Mouse (Mus musculus) embryonic facial prominence, embryonic 15.5 days (tissue): ENCODE data around the gene AI481877. TPM values are rescaled to one million over a fixed set of nuclear protein-coding genes. Genes with fewer than 3 reads are reported as not detected.
A peak's percentile ranks its signal among the peaks of the same experiment; 100 is the strongest.

ENCODE experiments used
- ATAC-seq: fragments of 200-750 bp; cut with Nextera tagmentation; 2 replicates; pipeline ENCODE4 v1.8.0; 2017; ENCODE audit warnings: low read depth, moderate TSS enrichment; ENCODE audit not compliant: insufficient number of reproducible peaks, low FRiP score, low TSS enrichment
- H3K27ac ChIP-seq: fragments of 300-500 bp; sonication (generic); replicated peaks from 2 replicates; pipeline ENCODE4 v1.5.1; 2015; ENCODE audit warnings: mild to moderate bottlenecking, inconsistent platforms
- H3K27me3 ChIP-seq: fragments of 300-500 bp; sonication (generic); 2 replicates; pipeline ENCODE4 v1.6.1; 2015; ENCODE audit warnings: inconsistent platforms
- H3K36me3 ChIP-seq: fragments of 300-500 bp; sonication (generic); 2 replicates; pipeline ENCODE4 v1.6.1; 2015; ENCODE audit warnings: mild to moderate bottlenecking, inconsistent platforms
- H3K4me1 ChIP-seq: fragments of 300-500 bp; sonication (generic); 2 replicates; pipeline ENCODE4 v1.6.1; 2015; ENCODE audit warnings: inconsistent platforms
- H3K4me2 ChIP-seq: fragments of 300-500 bp; sonication (generic); replicated peaks from 2 replicates; pipeline ENCODE4 v1.6.1; 2015; ENCODE audit warnings: mild to moderate bottlenecking, inconsistent platforms
- H3K4me3 ChIP-seq: fragments of 300-500 bp; sonication (generic); replicated peaks from 2 replicates; pipeline ENCODE4 v1.5.1; 2015; ENCODE audit warnings: mild to moderate bottlenecking, inconsistent platforms
- H3K9ac ChIP-seq: fragments of 300-500 bp; sonication (generic); 2 replicates; pipeline ENCODE4 v1.6.1; 2015; ENCODE audit warnings: inconsistent platforms
- H3K9me3 ChIP-seq: fragments of 300-500 bp; sonication (generic); replicated peaks from 2 replicates; pipeline ENCODE4 v1.6.1; 2016; ENCODE audit warnings: inconsistent platforms
- WGBS: fragments of 180-500 bp; shearing (Covaris S2); methylation state at CpG from one replicate; pipeline ENCODE4 v1.1.7; 2015; 5-methylcytosine and 5-hydroxymethylcytosine counted together
- polyA plus RNA-seq: library from polyadenylated mRNA; unstranded; fragments of >200 nt; fragmentation: Nextera tagmentation; extraction: Ambion mirVana; gene quantifications from 2 replicates; pipeline ENCODE4 v1.2.1, GENCODE M21; 2015

AI481877 gene
- polyA plus RNA-seq, 1 experiment from 2014 or later = not detected

GRCm38 (mm10) chr4:59016922-59017321, 121.9 kb downstream of the AI481877 start:
- H3K9me3 ChIP-seq = no peaks in the 10 kb centered on the region
- H3K27me3 ChIP-seq = no peaks in the 10 kb centered on the region
- H3K4me1 ChIP-seq = no peaks in the 10 kb centered on the region
- peaks cover 25% of the 10 kb centered on the region for H3K36me3 ChIP-seq
- H3K9ac ChIP-seq = no peak overlapping the region
- no peak overlapping the region for H3K4me3 ChIP-seq
- no peak overlapping the region for H3K4me2 ChIP-seq
- no peak for ATAC-seq
- H3K27ac ChIP-seq = no peak overlapping the region
- WGBS = 85% methylated on average over 2 of the region's 2 CpGs

GRCm38 (mm10) chr4:59015181-59015580, 123.6 kb downstream of the AI481877 start:
- ATAC-seq = no peak
- Histone ChIP-seq H3K36me3 (peaks cover 18% of the 10 kb centered on the region), H3K27ac (no peak overlapping the region), H3K4me3 (no peak overlapping the region), H3K27me3 (no peaks in the 10 kb centered on the region), H3K9me3 (no peaks in the 10 kb centered on the region), H3K9ac (no peak overlapping the region), H3K4me1 (no peaks in the 10 kb centered on the region), H3K4me2 (no peak overlapping the region)
- 72% methylated on average over 3 of the region's 3 CpGs for WGBS

GRCm38 (mm10) chr4:59011446-59011845, 127.3 kb downstream of the AI481877 start:
- WGBS = 74% methylated on average over 3 of the region's 3 CpGs

GRCm38 (mm10) chr4:59009696-59010095, 129.1 kb downstream of the AI481877 start:
- Histone ChIP-seq H3K27ac (no peak overlapping the region), H3K4me1 (peaks cover 32% of the 10 kb centered on the region), H3K4me3 (no peak overlapping the region), H3K4me2 (no peak overlapping the region), H3K36me3 (no peaks in the 10 kb centered on the region), H3K27me3 (no peaks in the 10 kb centered on the region), H3K9me3 (no peaks in the 10 kb centered on the region), H3K9ac (no peak overlapping the region)
- no peak for ATAC-seq
- WGBS = 70% methylated on average over 4 of the region's 4 CpGs

More at GRCm38 (mm10) chr4:59011446-59011845, 127.3 kb downstream of the AI481877 start:
- Histone ChIP-seq H3K4me1 (0 out of 2 replicates have a peak, but pooled peaks cover 18% of the 10 kb centered on the region), H3K27ac (no peak overlapping the region), H3K9ac (no peak overlapping the region), H3K4me2 (no peak overlapping the region), H3K9me3 (no peaks in the 10 kb centered on the region), H3K36me3 (no peaks in the 10 kb centered on the region), H3K27me3 (no peaks in the 10 kb centered on the region), H3K4me3 (no peak overlapping the region)
- no peak for ATAC-seq

GRCm38 (mm10) chr4:59009186-59009585, 129.6 kb downstream of the AI481877 start:
- Histone ChIP-seq H3K27ac (no peak overlapping the region), H3K9me3 (no peaks in the 10 kb centered on the region), H3K4me2 (no peak overlapping the region), H3K4me1 (peaks cover 37% of the 10 kb centered on the region), H3K27me3 (no peaks in the 10 kb centered on the region), H3K4me3 (no peak overlapping the region), H3K9ac (no peak overlapping the region), H3K36me3 (no peaks in the 10 kb centered on the region)
- 79% methylated on average over 7 of the region's 7 CpGs for WGBS
- ATAC-seq = no peak

- no peak overlapping the region for H3K4me2 ChIP-seq
- ATAC-seq = no peak
- no peaks in the 10 kb centered on the region for H3K9me3 ChIP-seq
- no peak overlapping the region for H3K9ac ChIP-seq
- WGBS = 60% methylated on average over 5 of the region's 5 CpGs
- H3K27me3 ChIP-seq = no peaks in the 10 kb centered on the region
- H3K4me1 ChIP-seq = peaks cover 41% of the 10 kb centered on the region
- H3K27ac ChIP-seq = no peak overlapping the region
- H3K36me3 ChIP-seq = no peaks in the 10 kb centered on the region
- no peak overlapping the region for H3K4me3 ChIP-seq
Measured at GRCm38 (mm10) chr4:59007974-59008373, 130.8 kb downstream of the AI481877 start.

- no peaks in the 10 kb centered on the region for H3K27me3 ChIP-seq
- WGBS = 54% methylated on average over 6 of the region's 6 CpGs
- peaks cover 46% of the 10 kb centered on the region for H3K4me1 ChIP-seq
- H3K4me3 ChIP-seq = no peak overlapping the region
- H3K9ac ChIP-seq = no peak overlapping the region
- H3K36me3 ChIP-seq = no peaks in the 10 kb centered on the region
- H3K4me2 ChIP-seq = no peak overlapping the region
- H3K27ac ChIP-seq = no peak overlapping the region
- H3K9me3 ChIP-seq = no peaks in the 10 kb centered on the region
- ATAC-seq = no peak
Measured at GRCm38 (mm10) chr4:59007016-59007415, 131.8 kb downstream of the AI481877 start.

GRCm38 (mm10) chr4:59006211-59006610, 132.6 kb downstream of the AI481877 start:
- no peaks in the 10 kb centered on the region for H3K36me3 ChIP-seq
- ATAC-seq = no peak
- H3K27me3 ChIP-seq = no peaks in the 10 kb centered on the region
- H3K9me3 ChIP-seq = no peaks in the 10 kb centered on the region
- H3K4me1 ChIP-seq = peaks cover 46% of the 10 kb centered on the region
- no peak overlapping the region for H3K27ac ChIP-seq
- 47% methylated on average over 8 of the region's 8 CpGs for WGBS
- no peak overlapping the region for H3K4me2 ChIP-seq
- H3K9ac ChIP-seq = no peak overlapping the region
- H3K4me3 ChIP-seq = no peak overlapping the region

- H3K36me3 ChIP-seq = no peaks in the 10 kb centered on the region
- peak overlapping the region; percentile 91 for H3K9ac ChIP-seq
- peak overlapping the region; percentile 59 for H3K4me2 ChIP-seq
- no peak overlapping the region for H3K27ac ChIP-seq
- no peak for ATAC-seq
- H3K4me1 ChIP-seq = peaks cover 43% of the 10 kb centered on the region
- peak overlapping the region; percentile 80 for H3K4me3 ChIP-seq
- H3K9me3 ChIP-seq = no peaks in the 10 kb centered on the region
- 27% methylated on average over 7 of the region's 7 CpGs for WGBS
- H3K27me3 ChIP-seq = no peaks in the 10 kb centered on the region
Measured at GRCm38 (mm10) chr4:59003806-59004200, 135.0 kb downstream of the AI481877 start.

GRCm38 (mm10) chr4:59002948-59003805, 135.6 kb downstream of the AI481877 start, which contains the start of gene Gm20503:
Gene Gm20503 (plus strand): TSS chr4:59003210.
- Histone ChIP-seq H3K4me1 (peaks cover 38% of the 10 kb centered on the region), H3K27me3 (no peaks in the 10 kb centered on the region), H3K4me3 (peak within 1 kb of the TSS; percentile 80), H3K9ac (peak within 1 kb of the TSS; percentile 91), H3K9me3 (no peaks in the 10 kb centered on the region), H3K36me3 (no peaks in the 10 kb centered on the region), H3K4me2 (peak within 1 kb of the TSS; percentile 59), H3K27ac (peak within 1 kb of the TSS; percentile 85)
- WGBS = under 1% methylated on average over 89 of the region's 89 CpGs
- ATAC-seq = peak; percentile 97

- Histone ChIP-seq H3K4me1 (peaks cover 22% of the 10 kb centered on the region), H3K27ac (no peak overlapping the region), H3K4me3 (no peak overlapping the region), H3K4me2 (no peak overlapping the region), H3K9ac (no peak overlapping the region), H3K36me3 (no peaks in the 10 kb centered on the region), H3K9me3 (no peaks in the 10 kb centered on the region), H3K27me3 (no peaks in the 10 kb centered on the region)
- ATAC-seq = no peak
- 0% methylated on average over 2 of the region's 2 CpGs for WGBS
Measured at GRCm38 (mm10) chr4:59000614-59001013, 138.2 kb downstream of the AI481877 start.

- Histone ChIP-seq H3K4me3 (no peak overlapping the region), H3K4me2 (no peak overlapping the region)
- 4% methylated on average over 2 of the region's 2 CpGs for WGBS
Measured at GRCm38 (mm10) chr4:58999686-59000085, 139.1 kb downstream of the AI481877 start.

More at GRCm38 (mm10) chr4:58999686-59000085, 139.1 kb downstream of the AI481877 start:
- ATAC-seq = no peak
- H3K27ac ChIP-seq = no peak overlapping the region
- H3K36me3 ChIP-seq = no peaks in the 10 kb centered on the region
- peaks cover 14% of the 10 kb centered on the region for H3K4me1 ChIP-seq
- H3K9me3 ChIP-seq = no peaks in the 10 kb centered on the region
- no peaks in the 10 kb centered on the region for H3K27me3 ChIP-seq
- no peak overlapping the region for H3K9ac ChIP-seq
